In genomic region chr1:55106919-55107585, GRCm38 (mm10) we compare ENCODE assay signal across 22 mouse cellular contexts. TPM values are rescaled to one million over a fixed set of nuclear protein-coding genes. Genes with fewer than 3 reads are reported as not detected.
DNase-seq lines count a peak whose midpoint lies in the region; ATAC-seq and TF ChIP-seq lines count a peak whose summit lies in the region.
"Had no signal": no experiment of that assay in that cellular context is flagged by ENCODE, and none has a peak within 500 bp of the region (broad histone marks: within the 10 kb centered on the region; RNA-seq: fewer than 3 reads in every experiment).

No protein-coding gene starts in this region.

- H3K27me3 ChIP-seq in ES-Bruce4 (ENCODE audit: control insufficient read depth, insufficient read depth, low read length, poor library complexity, severe bottlenecking) (no peaks in the 10 kb centered on the region), G1E (ENCODE audit: insufficient read depth, low read length) (peaks cover 3% of the 10 kb centered on the region)
- no peaks in the 10 kb centered on the region for H3K27me3 ChIP-seq in liver, embryonic 11.5 days (replicated peaks; ENCODE audit: control insufficient read depth, insufficient read depth, low read length)
- H3K27me3 ChIP-seq in liver, embryonic 15.5 days: no peaks in the 10 kb centered on the region
- no peaks in the 10 kb centered on the region for H3K27me3 ChIP-seq in hindbrain, embryonic 14.5 days (ENCODE audit: control insufficient read depth, insufficient read depth, low read length)
- H3K27me3 ChIP-seq: embryonic facial prominence, embryonic 12.5 days; forebrain, embryonic 12.5 days; heart, embryonic 15.5 days; hindbrain, embryonic 15.5 days had no signal

- WGBS in liver, embryonic 11.5 days: 68% methylated on average over 9 of the region's 9 CpGs
- WGBS in liver, embryonic 15.5 days (ENCODE audit: insufficient replicate concordance): 47% methylated on average over 9 of the region's 9 CpGs
- 87% methylated on average over 9 of the region's 9 CpGs for WGBS in hindbrain, embryonic 14.5 days

- peak overlapping the region; percentile 82 for H3K27ac ChIP-seq in ES-Bruce4 (ENCODE audit: insufficient read depth, low read length)
- no peak overlapping the region for H3K27ac ChIP-seq in liver, embryonic 11.5 days (ENCODE audit: low read depth, low read length)
- H3K27ac ChIP-seq in liver, embryonic 15.5 days (replicated peaks): no peak overlapping the region
- no peak overlapping the region for H3K27ac ChIP-seq in hindbrain, embryonic 14.5 days
- H3K27ac ChIP-seq: embryonic facial prominence, embryonic 12.5 days; forebrain, embryonic 12.5 days; heart, adult 2 months; heart, embryonic 15.5 days; hindbrain, embryonic 10.5 days; hindbrain, embryonic 15.5 days had no signal

- H3K9me3 ChIP-seq in ES-Bruce4 (replicated peaks; ENCODE audit: control insufficient read depth, insufficient read depth, low read length, poor library complexity, severe bottlenecking) (no peaks in the 10 kb centered on the region), G1E (replicated peaks) (no peaks in the 10 kb centered on the region)
- no peaks in the 10 kb centered on the region for H3K9me3 ChIP-seq in liver, embryonic 11.5 days (ENCODE audit: control insufficient read depth, low read length)
- H3K9me3 ChIP-seq in liver, embryonic 15.5 days (replicated peaks): no peaks in the 10 kb centered on the region
- H3K9me3 ChIP-seq in hindbrain, embryonic 14.5 days (ENCODE audit: control insufficient read depth, low read length): no peaks in the 10 kb centered on the region
- H3K9me3 ChIP-seq: embryonic facial prominence, embryonic 12.5 days; forebrain, embryonic 12.5 days; heart, embryonic 15.5 days; hindbrain, embryonic 10.5 days; hindbrain, embryonic 15.5 days had no signal

- peaks cover 5% of the 10 kb centered on the region for H3K4me1 ChIP-seq in ES-Bruce4 (ENCODE audit: control insufficient read depth, insufficient read depth, low read length)
- H3K4me1 ChIP-seq in G1E (ENCODE audit: insufficient read depth, low read depth, low read length): peaks cover 37% of the 10 kb centered on the region
- peaks cover 9% of the 10 kb centered on the region; the same call in 1 of the 2 replicates for H3K4me1 ChIP-seq in liver, embryonic 11.5 days (replicated peaks; ENCODE audit: control insufficient read depth, insufficient read depth, low read length)
- peaks cover 12% of the 10 kb centered on the region for H3K4me1 ChIP-seq in liver, embryonic 15.5 days (replicated peaks)
- H3K4me1 ChIP-seq in hindbrain, embryonic 14.5 days (replicated peaks; ENCODE audit: control insufficient read depth, insufficient read depth, low read length): no peaks in the 10 kb centered on the region
- H3K4me1 ChIP-seq: embryonic facial prominence, embryonic 12.5 days; forebrain, embryonic 12.5 days; heart, embryonic 15.5 days; hindbrain, embryonic 15.5 days had no signal

- TF ChIP-seq CTCF in ES-Bruce4 (IDR thresholded peaks at IDR 0.05; ENCODE audit: low read depth, low read length): no peak
- TF ChIP-seq CTCF in G1E (IDR thresholded peaks at IDR 0.05; ENCODE audit: low read depth, low read length): no peak

- no peak for DNase-seq in G1E (ENCODE audit: low spot score)
- DNase-seq in liver, embryonic 11.5 days (ENCODE audit: low spot score): no peak
- DNase-seq in adrenal gland, postnatal 36 days: no peak
- DNase-seq in cerebellum, postnatal 36 days: no peak
- DNase-seq in hindbrain, embryonic 14.5 days (ENCODE audit: low spot score): no peak
- DNase-seq in cerebellum, adult 8-10 months: no peak
- DNase-seq: adrenal gland, adult 2 months; adrenal gland, postnatal 25 days; cerebellum, adult 9-11 months; embryo, embryonic 11 days; gastrocnemius, postnatal 10 days; heart, adult 2 months had no signal

- no peak overlapping the region for H3K9ac ChIP-seq in ES-Bruce4 (ENCODE audit: low read depth, poor library complexity, severe bottlenecking)
- no peak overlapping the region for H3K9ac ChIP-seq in liver, embryonic 11.5 days (ENCODE audit: low read depth, low read length)
- H3K9ac ChIP-seq in liver, embryonic 15.5 days: no peak overlapping the region
- no peak overlapping the region for H3K9ac ChIP-seq in hindbrain, embryonic 14.5 days
- H3K9ac ChIP-seq: embryonic facial prominence, embryonic 12.5 days; forebrain, embryonic 12.5 days; heart, embryonic 15.5 days; hindbrain, embryonic 15.5 days had no signal

- H3K4me2 ChIP-seq in liver, embryonic 11.5 days: peak overlapping the region; percentile 34
- H3K4me2 ChIP-seq in liver, embryonic 15.5 days: no peak overlapping the region
- no peak overlapping the region for H3K4me2 ChIP-seq in hindbrain, embryonic 14.5 days (replicated peaks)
- H3K4me2 ChIP-seq: embryonic facial prominence, embryonic 12.5 days; forebrain, embryonic 12.5 days; heart, embryonic 11.5 days; heart, embryonic 15.5 days; hindbrain, embryonic 15.5 days had no signal

- no peak for TF ChIP-seq POLR2A in ES-Bruce4 (IDR thresholded peaks at IDR 0.05; ENCODE audit: insufficient read depth, low read length)

- H3K4me3 ChIP-seq in ES-Bruce4 (ENCODE audit: low read depth, low read length) (no peak overlapping the region), G1E (ENCODE audit: low read depth, low read length) (peak overlapping the region; percentile 17; the same call in 1 of the 2 replicates)
- H3K4me3 ChIP-seq in liver, embryonic 11.5 days (ENCODE audit: low read depth, low read length): no peak overlapping the region
- no peak overlapping the region for H3K4me3 ChIP-seq in liver, embryonic 15.5 days (replicated peaks)
- H3K4me3 ChIP-seq in hindbrain, embryonic 14.5 days (replicated peaks; ENCODE audit: low read length): no peak overlapping the region
- H3K4me3 ChIP-seq: embryonic facial prominence, embryonic 12.5 days; forebrain, embryonic 12.5 days; heart, adult 2 months; heart, embryonic 15.5 days; hindbrain, embryonic 10.5 days; hindbrain, embryonic 15.5 days had no signal

- ATAC-seq in G1E (ENCODE audit: extremely low read depth, insufficient number of reproducible peaks, low FRiP score, poor library complexity, severe bottlenecking): no peak
- ATAC-seq in liver, embryonic 11.5 days (replicated peaks; ENCODE audit: low FRiP score): peak; percentile 82
- ATAC-seq in liver, embryonic 15.5 days (ENCODE audit: insufficient read depth): 0 out of 2 replicates have a peak, but pooled peaks have one; percentile 42
- no peak for ATAC-seq in hindbrain, embryonic 14.5 days (ENCODE audit: low FRiP score)
- ATAC-seq: forebrain, embryonic 16.5 days; intestine, embryonic 16.5 days had no signal

- H3K36me3 ChIP-seq in ES-Bruce4 (ENCODE audit: control insufficient read depth, insufficient read depth, low read length, poor library complexity, severe bottlenecking) (no peaks in the 10 kb centered on the region), G1E (replicated peaks) (no peaks in the 10 kb centered on the region)
- H3K36me3 ChIP-seq in liver, embryonic 11.5 days (ENCODE audit: control insufficient read depth, insufficient read depth, low read length): no peaks in the 10 kb centered on the region
- H3K36me3 ChIP-seq in liver, embryonic 15.5 days (replicated peaks): no peaks in the 10 kb centered on the region
- no peaks in the 10 kb centered on the region for H3K36me3 ChIP-seq in hindbrain, embryonic 14.5 days (replicated peaks; ENCODE audit: control insufficient read depth, insufficient read depth)
- H3K36me3 ChIP-seq: embryonic facial prominence, embryonic 12.5 days; forebrain, embryonic 12.5 days; heart, embryonic 15.5 days; hindbrain, embryonic 10.5 days; hindbrain, embryonic 15.5 days had no signal

- TF ChIP-seq EP300 in ES-Bruce4 (IDR thresholded peaks at IDR 0.05; ENCODE audit: insufficient read depth, low read depth, low read length): peak; percentile 84

RNA-seq across cellular contexts. Expression of gene Hspd1, which starts 19.0 kb away (rescaled TPM):
- polyA plus RNA-seq in ES-Bruce4 (2011; ENCODE audit: insufficient read depth, insufficient read length, low read depth, missing spikeins): 626 and 704 TPM in 2 replicates
- total RNA-seq in G1E (2014; fragmentation: Nextera tagmentation): 273 and 291 TPM in 2 replicates
- total RNA-seq in G1E (2017): 690 and 812 TPM in 2 replicates
- polyA plus RNA-seq in G1E (2012): 89.2 and 116 TPM in 2 replicates
- polyA plus RNA-seq in liver, embryonic 11.5 days (2014; fragmentation: Nextera tagmentation; extraction: Ambion mirVana): 809 and 855 TPM in 2 replicates
- 245 and 256 TPM in 2 replicates for polyA plus RNA-seq in liver, embryonic 15.5 days (2015; fragmentation: Nextera tagmentation; extraction: Ambion mirVana)
- 1,000 to 10,000 TPM; 1,397 to 1,482 TPM for total RNA-seq in adrenal gland, postnatal 36 days (2021)
- polyA plus RNA-seq in hindbrain, embryonic 14.5 days (2014; fragmentation: Nextera tagmentation; extraction: Ambion mirVana): 222 and 254 TPM in 2 replicates

RNA-seq across cellular contexts. Expression of gene Hspe1, which starts 19.1 kb away (rescaled TPM):
- polyA plus RNA-seq in ES-Bruce4 (2011; ENCODE audit: insufficient read depth, insufficient read length, low read depth, missing spikeins) (622 and 631 TPM in 2 replicates), G1E (2012) (121 and 163 TPM in 2 replicates)
- total RNA-seq in G1E (2014; fragmentation: Nextera tagmentation) (166 and 187 TPM in 2 replicates), G1E (2017) (638 and 797 TPM in 2 replicates)
- 894 and 968 TPM in 2 replicates for polyA plus RNA-seq in liver, embryonic 11.5 days (2014; fragmentation: Nextera tagmentation; extraction: Ambion mirVana)
- polyA plus RNA-seq in liver, embryonic 15.5 days (2015; fragmentation: Nextera tagmentation; extraction: Ambion mirVana): 233 and 311 TPM in 2 replicates
- total RNA-seq in adrenal gland, postnatal 36 days (2021): 100 to 1,000 TPM; 769 to 795 TPM
- polyA plus RNA-seq in hindbrain, embryonic 14.5 days (2014; fragmentation: Nextera tagmentation; extraction: Ambion mirVana): 244 and 262 TPM in 2 replicates

RNA-seq across cellular contexts. Expression of gene Mob4, which starts 24.0 kb away (rescaled TPM):
- 77.2 and 83.5 TPM in 2 replicates for polyA plus RNA-seq in ES-Bruce4 (2011; ENCODE audit: insufficient read depth, insufficient read length, low read depth, missing spikeins)
- total RNA-seq in G1E (2014; fragmentation: Nextera tagmentation): 65.2 and 69.4 TPM in 2 replicates
- 98.7 and 124 TPM in 2 replicates for total RNA-seq in G1E (2017)
- polyA plus RNA-seq in G1E (2012): 7.7 TPM in 2 replicates
- polyA plus RNA-seq in liver, embryonic 11.5 days (2014; fragmentation: Nextera tagmentation; extraction: Ambion mirVana): 82.1 and 94.4 TPM in 2 replicates
- polyA plus RNA-seq in liver, embryonic 15.5 days (2015; fragmentation: Nextera tagmentation; extraction: Ambion mirVana): 37.6 and 38.2 TPM in 2 replicates
- total RNA-seq in adrenal gland, postnatal 36 days (2021): 100 to 1,000 TPM; 311 to 394 TPM
- polyA plus RNA-seq in hindbrain, embryonic 14.5 days (2014; fragmentation: Nextera tagmentation; extraction: Ambion mirVana): 157 and 177 TPM in 2 replicates

RNA-seq across cellular contexts. Expression of gene Coq10b, which starts 54.5 kb away (rescaled TPM):
- polyA plus RNA-seq in ES-Bruce4 (2011; ENCODE audit: insufficient read depth, insufficient read length, low read depth, missing spikeins): 21.2 and 27.1 TPM in 2 replicates
- total RNA-seq in G1E (2014; fragmentation: Nextera tagmentation): 29.8 and 50.3 TPM in 2 replicates
- total RNA-seq in G1E (2017): 36.2 and 48.2 TPM in 2 replicates
- 3.6 and 4.7 TPM in 2 replicates for polyA plus RNA-seq in G1E (2012)
- polyA plus RNA-seq in liver, embryonic 11.5 days (2014; fragmentation: Nextera tagmentation; extraction: Ambion mirVana): 21.1 and 22.2 TPM in 2 replicates
- polyA plus RNA-seq in liver, embryonic 15.5 days (2015; fragmentation: Nextera tagmentation; extraction: Ambion mirVana): 13.0 and 13.3 TPM in 2 replicates
- 100 to 1,000 TPM; 142 to 168 TPM for total RNA-seq in adrenal gland, postnatal 36 days (2021)
- 32.0 and 36.1 TPM in 2 replicates for polyA plus RNA-seq in hindbrain, embryonic 14.5 days (2014; fragmentation: Nextera tagmentation; extraction: Ambion mirVana)

Comparison
In these comparisons a context has a peak if more than half of its experiments do, and no peak if none do; other contexts are left out.
1. ATAC-seq: peak in liver, embryonic 11.5 days (single experiment) and liver, embryonic 15.5 days (single experiment); none in G1E (single experiment) and hindbrain, embryonic 14.5 days (single experiment).